Mouse (Mus musculus): ENCODE data around the gene Armh2. TPM values are rescaled to one million over a fixed set of nuclear protein-coding genes. Genes with fewer than 3 reads are reported as not detected.

Gene Armh2
- not detected in 2 replicates for polyA plus RNA-seq (2016; fragmentation: Nextera tagmentation; extraction: Ambion mirVana)

DNA sequence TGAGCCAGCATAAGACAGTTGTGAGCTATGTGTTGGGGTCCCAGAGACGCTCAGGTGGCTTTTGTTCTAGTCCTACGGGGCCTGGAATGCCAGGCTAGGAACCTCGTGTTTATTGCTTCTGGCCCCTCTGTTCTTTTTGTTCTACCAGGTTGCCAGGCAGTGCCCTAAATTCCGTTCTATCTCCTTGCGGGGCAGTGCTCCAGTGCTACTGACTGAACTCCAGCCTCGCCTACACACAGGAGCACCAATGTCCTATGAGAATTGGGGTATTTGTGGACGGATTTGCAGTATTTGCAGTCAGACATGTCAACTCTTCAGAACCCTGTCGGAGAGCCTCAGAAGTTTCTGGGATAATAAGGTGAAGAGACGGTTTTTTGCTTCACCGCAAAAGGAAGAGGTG is at the start of gene Armh2:
Gene Armh2 (plus strand): TSS at position 205 of the 400 bp plus-strand sequence.
- Histone ChIP-seq H3K27me3 (ENCODE audit: insufficient read depth, poor library complexity, severe bottlenecking) (no peaks in the 10 kb centered on the region), H3K4me3 (no peak within 1 kb of the TSS), H3K9me3 (no peaks in the 10 kb centered on the region), H3K27ac (no peak within 1 kb of the TSS), H3K36me3 (peaks cover 10% of the 10 kb centered on the region), H3K4me1 (replicated peaks) (no peaks in the 10 kb centered on the region)
- WGBS, result 89% methylated on average over 10 of the region's 10 CpGs
- no peak for DNase-seq (ENCODE audit: low spot score)

DNA sequence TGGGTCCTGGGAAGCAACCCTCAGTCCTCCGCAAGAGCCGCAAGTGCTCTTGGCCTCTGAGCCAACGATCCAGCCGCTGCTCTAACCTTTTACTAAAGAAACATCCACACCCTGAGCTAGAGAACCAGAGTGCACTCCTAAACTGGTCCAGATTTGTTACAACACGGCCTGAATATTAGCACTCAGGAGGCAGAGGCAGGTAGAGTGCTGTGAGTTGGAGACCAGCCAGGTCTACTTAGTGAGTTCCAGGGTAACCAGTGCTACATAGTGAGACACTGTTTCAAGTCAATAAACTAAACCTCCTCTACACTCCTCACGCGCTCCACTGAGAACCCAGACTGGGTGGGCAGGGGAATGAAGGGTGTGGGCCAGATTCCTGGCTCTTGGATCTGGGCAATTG is 47.7 kb upstream of the Armh2 start:
- Histone ChIP-seq H3K27ac (no peak overlapping the region), H3K36me3 (no peaks in the 10 kb centered on the region), H3K4me3 (no peak overlapping the region), H3K9me3 (no peaks in the 10 kb centered on the region), H3K27me3 (ENCODE audit: insufficient read depth, poor library complexity, severe bottlenecking) (no peaks in the 10 kb centered on the region), H3K4me1 (replicated peaks) (no peaks in the 10 kb centered on the region)
- 90% methylated on average over 7 of the region's 7 CpGs for WGBS
- DNase-seq (ENCODE audit: low spot score), result no peak

DNA sequence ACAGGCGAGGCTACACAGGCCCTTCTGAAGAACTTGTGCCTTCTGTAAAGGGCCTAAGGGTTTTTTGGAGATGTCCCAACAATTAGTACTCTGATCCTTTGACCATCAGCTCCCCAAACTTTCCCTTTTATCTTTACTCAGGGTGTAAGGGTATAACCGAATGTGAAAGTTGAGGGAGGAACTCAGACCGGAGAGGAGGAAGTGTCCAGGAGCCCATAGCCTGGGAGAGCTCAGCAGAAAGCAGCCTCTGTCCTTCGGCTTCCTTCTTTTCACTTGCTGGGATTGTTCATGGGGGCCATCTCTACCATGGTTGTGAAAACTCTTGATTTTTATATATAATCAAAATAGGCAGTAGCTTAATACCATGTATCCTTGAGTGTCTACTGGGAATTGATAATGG is 42.3 kb upstream of the Armh2 start:
- Histone ChIP-seq H3K4me1 (replicated peaks) (0 out of 2 replicates have a peak, but pooled peaks cover 6% of the 10 kb centered on the region), H3K27me3 (ENCODE audit: insufficient read depth, poor library complexity, severe bottlenecking) (no peaks in the 10 kb centered on the region), H3K4me3 (no peak overlapping the region), H3K36me3 (no peaks in the 10 kb centered on the region), H3K9me3 (no peaks in the 10 kb centered on the region), H3K27ac (no peak overlapping the region)
- 86% methylated on average over 4 of the region's 4 CpGs for WGBS
- no peak for DNase-seq (ENCODE audit: low spot score)

DNA sequence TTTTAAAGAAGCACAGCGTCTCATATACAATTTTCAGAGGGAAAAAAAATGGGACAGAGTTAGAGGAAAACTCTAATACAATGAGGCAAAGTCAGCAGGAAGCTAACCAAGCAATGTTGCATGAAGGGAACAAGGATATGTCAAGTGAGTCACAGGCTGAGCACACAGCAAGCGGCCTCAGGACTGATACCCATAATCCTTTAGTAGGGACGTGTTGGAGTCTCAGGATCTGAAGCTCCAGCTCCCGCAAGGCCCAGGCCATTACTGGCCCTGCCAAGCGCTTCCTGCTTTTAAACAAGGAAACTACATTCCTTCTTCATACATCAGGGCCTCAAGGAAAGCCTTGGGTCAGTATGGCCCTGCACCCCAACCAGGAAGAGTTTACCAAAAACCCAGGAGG is 38.9 kb upstream of the Armh2 start:
- no peaks in the 10 kb centered on the region for H3K36me3 ChIP-seq
- 81% methylated on average over 5 of the region's 5 CpGs for WGBS

DNA sequence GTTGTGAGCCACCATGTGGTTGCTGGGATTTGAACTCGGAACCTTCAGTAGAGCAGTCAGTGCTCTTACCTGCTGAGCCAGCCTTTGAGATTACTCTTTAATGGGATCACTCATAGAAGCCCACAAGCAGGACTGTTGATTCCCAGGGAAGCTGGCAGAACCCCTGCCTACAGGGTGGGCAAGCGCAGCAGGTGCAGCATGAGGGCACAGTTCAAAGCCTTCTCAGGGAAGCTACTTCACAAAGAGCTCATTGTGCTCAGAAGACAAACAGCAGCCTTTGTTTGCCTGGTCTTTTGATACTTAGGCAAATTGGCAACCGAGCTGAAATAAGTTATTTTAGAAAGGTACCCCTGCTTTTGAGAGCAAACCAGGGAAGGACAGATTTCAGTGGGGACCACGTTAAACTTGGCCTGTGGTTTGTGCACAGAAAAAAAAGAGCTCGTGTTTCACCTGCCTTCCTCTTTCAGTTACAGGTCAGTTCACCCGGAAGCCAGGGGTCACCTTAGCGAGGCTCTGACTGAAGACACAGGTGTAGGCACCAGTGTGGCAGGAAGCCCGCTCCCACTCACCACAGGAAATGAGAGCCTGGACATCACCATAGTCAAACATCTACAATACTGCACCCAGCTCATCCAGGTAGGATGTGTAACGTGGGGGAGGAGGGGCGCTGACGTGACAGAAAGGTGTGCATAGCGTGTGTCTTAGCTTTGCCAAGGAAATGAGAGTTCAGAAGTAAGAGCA is 31.2 kb upstream of the Armh2 start:
- DNase-seq (ENCODE audit: low spot score), result no peak
- 68% methylated on average over 12 of the region's 12 CpGs for WGBS
- no peak overlapping the region for H3K27ac ChIP-seq
- H3K4me3 ChIP-seq, result no peak overlapping the region
- peaks cover 23% of the 10 kb centered on the region for H3K4me1 ChIP-seq (replicated peaks)
- H3K36me3 ChIP-seq, result no peaks in the 10 kb centered on the region
- no peaks in the 10 kb centered on the region for H3K9me3 ChIP-seq
- H3K27me3 ChIP-seq (ENCODE audit: insufficient read depth, poor library complexity, severe bottlenecking), result peaks cover 11% of the 10 kb centered on the region; the same call in 1 of the 2 replicates

More for the DNA sequence above, 38.9 kb upstream of the Armh2 start:
- Histone ChIP-seq H3K27ac (no peak overlapping the region), H3K4me1 (replicated peaks) (0 out of 2 replicates have a peak, but pooled peaks cover 6% of the 10 kb centered on the region), H3K9me3 (no peaks in the 10 kb centered on the region), H3K27me3 (ENCODE audit: insufficient read depth, poor library complexity, severe bottlenecking) (no peaks in the 10 kb centered on the region), H3K4me3 (no peak overlapping the region)
- DNase-seq (ENCODE audit: low spot score), result no peak

DNA sequence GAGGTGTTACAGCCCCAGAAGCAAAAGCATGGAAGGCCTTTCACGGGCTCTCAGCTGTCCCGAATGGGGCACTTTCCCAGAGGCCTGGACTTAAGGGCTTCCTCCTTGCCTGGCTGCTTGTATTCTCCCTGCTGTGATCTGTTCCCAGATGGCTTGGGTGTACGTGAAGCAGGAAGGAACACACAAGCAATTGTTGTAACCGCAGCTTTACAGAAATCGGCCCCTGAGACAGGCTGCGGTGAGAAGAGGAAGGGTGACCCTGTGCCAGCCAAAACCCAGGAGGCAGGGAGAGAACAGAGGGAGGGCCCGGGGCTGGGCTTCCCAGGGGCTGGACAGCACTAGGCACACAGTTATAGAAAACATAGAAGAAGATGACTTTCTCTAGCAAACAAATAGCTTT is 30.1 kb upstream of the Armh2 start:
- WGBS, result 74% methylated on average over 7 of the region's 7 CpGs
- H3K4me1 ChIP-seq (replicated peaks), result peaks cover 33% of the 10 kb centered on the region

DNA sequence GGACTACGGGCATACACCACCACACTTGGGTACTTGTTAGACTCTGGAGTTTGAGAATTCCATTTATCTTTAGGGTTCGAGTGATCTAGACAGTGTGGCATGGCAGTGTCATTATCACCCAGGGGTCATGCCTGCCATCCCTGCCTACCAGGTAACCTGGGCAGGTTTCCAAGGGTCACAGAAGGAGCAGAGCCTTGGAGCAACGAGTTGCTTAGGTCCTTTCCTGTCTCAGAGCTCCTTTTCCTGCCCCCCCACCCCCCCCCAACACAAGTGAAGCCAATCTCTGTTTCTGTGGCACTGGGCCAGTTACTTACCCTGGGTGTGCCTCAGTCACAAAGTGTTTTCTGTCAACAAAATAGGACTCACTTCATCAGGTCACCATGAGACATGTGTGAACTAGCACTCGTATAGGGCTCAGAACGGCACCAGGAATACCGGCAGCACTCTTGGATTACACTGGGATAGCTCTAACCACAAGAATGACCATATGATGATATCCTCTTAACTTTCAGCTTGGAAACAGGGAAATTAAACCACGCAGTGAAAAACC is 28.4 kb upstream of the Armh2 start:
- Histone ChIP-seq H3K9me3 (no peaks in the 10 kb centered on the region), H3K4me3 (no peak overlapping the region), H3K4me1 (replicated peaks) (peaks cover 34% of the 10 kb centered on the region), H3K36me3 (peaks cover 4% of the 10 kb centered on the region; the same call in 1 of the 2 replicates), H3K27me3 (ENCODE audit: insufficient read depth, poor library complexity, severe bottlenecking) (peaks cover 11% of the 10 kb centered on the region; the same call in 1 of the 2 replicates), H3K27ac (no peak overlapping the region)
- no peak for DNase-seq (ENCODE audit: low spot score)
- WGBS, result 87% methylated on average over 7 of the region's 7 CpGs

More for the DNA sequence above, 30.1 kb upstream of the Armh2 start:
- no peak for DNase-seq (ENCODE audit: low spot score)
- Histone ChIP-seq H3K36me3 (no peaks in the 10 kb centered on the region), H3K27ac (no peak overlapping the region), H3K4me3 (no peak overlapping the region), H3K9me3 (no peaks in the 10 kb centered on the region), H3K27me3 (ENCODE audit: insufficient read depth, poor library complexity, severe bottlenecking) (peaks cover 11% of the 10 kb centered on the region; the same call in 1 of the 2 replicates)

DNA sequence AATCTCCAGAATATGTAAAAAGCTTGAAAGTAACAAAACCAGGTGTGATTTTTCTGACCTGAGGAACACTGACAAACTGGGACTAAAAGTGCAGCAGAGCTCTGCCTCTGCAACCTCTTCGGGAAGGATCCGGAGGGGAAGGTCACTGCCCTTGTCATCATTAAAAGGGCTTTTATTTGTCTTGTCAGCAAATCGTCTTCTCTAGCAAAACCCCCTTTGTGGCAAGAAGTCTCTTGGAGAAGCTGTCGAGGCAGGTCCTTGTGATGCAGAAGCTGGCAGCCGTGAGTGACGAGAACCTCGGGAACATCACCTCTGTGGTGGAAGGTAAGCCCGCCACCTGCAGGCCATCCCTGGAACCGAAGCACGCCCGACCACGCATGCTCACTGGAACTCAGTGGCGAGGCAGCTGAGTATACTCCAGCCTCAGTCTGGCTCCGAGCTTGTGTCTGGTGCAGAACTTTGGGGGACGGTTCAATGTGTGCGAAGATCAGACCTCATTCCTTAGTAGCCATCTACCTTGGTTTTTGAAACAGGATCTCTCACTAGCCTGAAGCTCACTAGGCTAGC is 27.5 kb upstream of the Armh2 start:
- peak; percentile 88 for DNase-seq (ENCODE audit: low spot score)
- peaks cover 5% of the 10 kb centered on the region; the same call in 1 of the 2 replicates for H3K36me3 ChIP-seq
- peaks cover 11% of the 10 kb centered on the region; the same call in 1 of the 2 replicates for H3K27me3 ChIP-seq (ENCODE audit: insufficient read depth, poor library complexity, severe bottlenecking)
- 10% methylated on average over 16 of the region's 16 CpGs for WGBS
- peaks cover 34% of the 10 kb centered on the region for H3K4me1 ChIP-seq (replicated peaks)
- H3K9me3 ChIP-seq, result no peaks in the 10 kb centered on the region
- H3K4me3 ChIP-seq, result peak overlapping the region; percentile 34
- peak overlapping the region; percentile 70 for H3K27ac ChIP-seq

DNA sequence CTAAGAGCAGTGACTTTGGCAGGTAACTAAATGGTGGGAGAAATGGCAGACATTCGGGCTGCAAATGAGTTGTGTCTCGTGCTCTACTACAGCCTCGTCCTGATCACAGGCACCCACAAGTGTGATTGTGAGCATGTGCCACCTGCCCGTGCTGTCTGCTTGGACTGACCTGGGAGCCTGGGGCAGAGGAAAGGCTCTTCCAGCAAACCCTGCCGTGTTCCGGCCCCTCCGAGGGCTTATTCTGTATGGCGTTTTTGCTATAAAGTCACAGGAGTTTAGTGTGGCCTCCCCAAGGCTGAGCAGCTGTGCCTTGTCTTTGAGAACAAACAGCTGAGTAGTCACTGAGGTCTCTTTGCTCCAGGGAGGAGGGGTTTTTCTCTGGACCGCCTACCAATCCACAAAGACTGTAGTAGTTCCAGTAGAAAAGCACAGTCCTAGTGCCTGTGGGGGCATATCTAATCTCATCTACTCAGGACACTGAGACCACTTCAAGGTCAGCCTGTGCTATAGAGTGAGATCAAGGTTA is 26.6 kb upstream of the Armh2 start:
- Histone ChIP-seq H3K4me1 (replicated peaks) (peaks cover 34% of the 10 kb centered on the region), H3K9me3 (no peaks in the 10 kb centered on the region), H3K27ac (no peak overlapping the region), H3K36me3 (peaks cover 9% of the 10 kb centered on the region; the same call in 1 of the 2 replicates), H3K27me3 (ENCODE audit: insufficient read depth, poor library complexity, severe bottlenecking) (peaks cover 11% of the 10 kb centered on the region; the same call in 1 of the 2 replicates), H3K4me3 (no peak overlapping the region)
- WGBS, result 79% methylated on average over 9 of the region's 9 CpGs
- no peak for DNase-seq (ENCODE audit: low spot score)

DNA sequence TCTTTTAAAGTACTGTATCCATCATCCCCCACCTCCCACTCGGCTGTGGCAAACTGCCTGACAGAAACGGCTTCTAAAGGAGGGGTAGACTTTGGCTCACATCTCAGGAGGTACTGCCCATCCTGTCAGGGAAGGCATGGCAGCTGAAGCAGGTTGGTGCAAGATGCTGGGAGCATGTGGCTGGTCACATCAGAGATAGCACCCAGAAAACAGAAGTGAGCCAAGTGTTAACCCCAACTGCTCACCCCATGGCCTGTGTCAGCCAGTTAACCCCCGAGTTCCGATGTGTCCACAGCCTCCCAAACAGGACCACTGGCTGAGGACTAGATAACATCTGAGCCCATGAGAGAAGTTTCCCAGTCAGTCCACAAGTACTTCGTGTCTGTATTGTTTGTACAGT is 25.4 kb upstream of the Armh2 start:
- peaks cover 11% of the 10 kb centered on the region; the same call in 1 of the 2 replicates for H3K27me3 ChIP-seq (ENCODE audit: insufficient read depth, poor library complexity, severe bottlenecking)
- 54% methylated on average over 5 of the region's 5 CpGs for WGBS
- no peak overlapping the region for H3K4me3 ChIP-seq
- H3K27ac ChIP-seq, result no peak overlapping the region; the same call in 1 of the 2 replicates
- H3K9me3 ChIP-seq, result no peaks in the 10 kb centered on the region
- peaks cover 9% of the 10 kb centered on the region; the same call in 1 of the 2 replicates for H3K36me3 ChIP-seq
- H3K4me1 ChIP-seq (replicated peaks), result peaks cover 27% of the 10 kb centered on the region
- DNase-seq (ENCODE audit: low spot score), result no peak

DNA sequence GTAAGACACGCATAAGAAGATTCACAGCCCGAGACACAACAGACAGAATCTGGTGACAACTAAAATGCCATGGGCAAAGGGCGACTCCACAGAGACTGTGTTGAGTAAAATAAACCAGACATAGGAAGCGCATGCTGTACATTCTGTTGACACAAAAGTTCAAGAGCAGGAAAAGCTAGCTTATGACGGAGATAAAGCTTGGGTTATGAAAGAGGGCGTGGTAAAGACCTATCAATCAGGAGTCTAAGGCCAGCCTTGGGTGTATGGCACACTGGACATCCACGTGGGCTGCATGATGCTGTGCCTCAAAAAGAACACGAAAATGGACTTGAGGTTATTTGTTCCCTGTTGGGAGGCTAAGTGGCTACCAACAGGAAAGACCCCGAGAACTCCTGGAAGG is 24.6 kb upstream of the Armh2 start:
- Histone ChIP-seq H3K27me3 (ENCODE audit: insufficient read depth, poor library complexity, severe bottlenecking) (peaks cover 11% of the 10 kb centered on the region; the same call in 1 of the 2 replicates), H3K4me1 (replicated peaks) (peaks cover 24% of the 10 kb centered on the region), H3K9me3 (no peaks in the 10 kb centered on the region), H3K27ac (no peak overlapping the region), H3K36me3 (peaks cover 9% of the 10 kb centered on the region; the same call in 1 of the 2 replicates), H3K4me3 (no peak overlapping the region)
- 84% methylated on average over 9 of the region's 9 CpGs for WGBS
- DNase-seq (ENCODE audit: low spot score), result no peak

DNA sequence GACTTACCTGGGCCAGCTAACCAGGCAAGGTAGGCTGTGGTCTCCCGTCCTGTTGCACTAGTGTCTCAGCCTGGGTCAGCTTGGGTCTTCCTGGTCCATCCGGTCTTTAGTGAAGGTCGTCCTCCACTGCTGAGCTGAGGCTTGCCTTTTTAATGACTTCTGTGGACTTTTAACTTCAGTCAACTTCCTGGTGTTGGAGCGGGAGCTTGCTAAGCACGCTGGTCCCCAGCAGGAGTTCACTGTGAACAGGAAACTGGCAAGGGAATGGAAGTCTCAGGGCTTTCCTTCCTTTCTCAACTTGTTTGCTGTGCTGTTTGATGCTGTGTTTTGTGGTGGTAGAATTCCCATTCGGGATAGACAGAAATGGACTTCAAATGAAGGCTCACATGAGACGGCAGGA is 23.4 kb upstream of the Armh2 start:
- 75% methylated on average over 7 of the region's 7 CpGs for WGBS
- Histone ChIP-seq H3K4me3 (no peak overlapping the region), H3K27me3 (ENCODE audit: insufficient read depth, poor library complexity, severe bottlenecking) (peaks cover 9% of the 10 kb centered on the region; the same call in 1 of the 2 replicates), H3K36me3 (peaks cover 9% of the 10 kb centered on the region; the same call in 1 of the 2 replicates), H3K27ac (no peak overlapping the region), H3K4me1 (replicated peaks) (peaks cover 24% of the 10 kb centered on the region), H3K9me3 (no peaks in the 10 kb centered on the region)
- DNase-seq (ENCODE audit: low spot score), result no peak
